In genomic region chr6:92842000-92842399, GRCm38 (mm10) we compare ENCODE assay signal across 21 mouse cellular contexts. TPM values are rescaled to one million over a fixed set of nuclear protein-coding genes. Genes with fewer than 3 reads are reported as not detected.
"Had no signal": no experiment of that assay in that cellular context is flagged by ENCODE, and none has a peak within 500 bp of the region (broad histone marks: within the 10 kb centered on the region; RNA-seq: fewer than 3 reads in every experiment).

No protein-coding gene starts in this region.

- H3K4me2 ChIP-seq: limb, embryonic 13.5 days; liver, embryonic 11.5 days; liver, embryonic 15.5 days; neural tube, embryonic 13.5 days had no signal

- H3K27ac ChIP-seq: left cerebral cortex, adult 2 months; limb, embryonic 13.5 days; liver, embryonic 15.5 days; midbrain, embryonic 10.5 days; neural tube, embryonic 13.5 days had no signal

- DNase-seq: kidney, adult 11 months; kidney, adult 9 months; lung, adult 2 months; lung, postnatal 36 days; right cerebral cortex, postnatal 25 days; thymus, postnatal 36 days had no signal

- ATAC-seq: lung, postnatal 0 days; midbrain, embryonic 16.5 days had no signal

- H3K4me3 ChIP-seq: left cerebral cortex, adult 2 months; limb, embryonic 13.5 days; liver, embryonic 15.5 days; midbrain, embryonic 10.5 days; neural tube, embryonic 13.5 days had no signal

- H3K36me3 ChIP-seq: liver, embryonic 15.5 days; midbrain, embryonic 10.5 days; neural tube, embryonic 13.5 days had no signal

- H3K9me3 ChIP-seq: limb, embryonic 13.5 days; liver, embryonic 15.5 days; midbrain, embryonic 10.5 days; neural tube, embryonic 13.5 days had no signal

- H3K4me1 ChIP-seq: liver, embryonic 15.5 days; neural tube, embryonic 13.5 days had no signal

- H3K9ac ChIP-seq: limb, embryonic 13.5 days; liver, embryonic 15.5 days; neural tube, embryonic 13.5 days had no signal

- H3K27me3 ChIP-seq: limb, embryonic 13.5 days; liver, embryonic 15.5 days; neural tube, embryonic 13.5 days had no signal

RNA-seq across cellular contexts. Expression of gene A730049H05Rik, which starts 25.7 kb away (rescaled TPM):
- total RNA-seq: megakaryocyte progenitor cell, adult 5-6 weeks had no signal
- polyA plus RNA-seq: large intestine, adult 2 months; liver, embryonic 15.5 days; small intestine, adult 2 months had no signal

RNA-seq across cellular contexts. Expression of gene Gm15737, which starts 27.2 kb away (rescaled TPM):
- total RNA-seq: layer of hippocampus, adult 8-10 months; layer of hippocampus, postnatal 14 days; left cerebral cortex, adult 2 months; left cerebral cortex, postnatal 25 days; megakaryocyte progenitor cell, adult 5-6 weeks had no signal
- polyA plus RNA-seq: liver, embryonic 11.5 days; liver, embryonic 15.5 days; lung, adult 2 months; midbrain, embryonic 10.5 days; midbrain, embryonic 16.5 days; neural tube, embryonic 13.5 days; small intestine, adult 2 months; thymus, postnatal 0 days had no signal
